Mouse (Mus musculus) ES-E14 (cell line): Measurements from ENCODE around the gene Syde2.

Source experiments
- CHD2 ChIP-seq: IDR thresholded peaks from 2 replicates; pipeline ENCODE4 v1.6.1; 2014; ENCODE audit warnings: mild to moderate bottlenecking, low read depth, low read length, inconsistent platforms
- HCFC1 ChIP-seq: IDR thresholded peaks from 2 replicates; pipeline ENCODE4 v1.6.1; 2012; ENCODE audit warnings: low read length, inconsistent platforms, borderline replicate concordance; ENCODE audit not compliant: insufficient read depth
- MAFK ChIP-seq: IDR thresholded peaks from 2 replicates; pipeline ENCODE4 v1.6.1; 2014; ENCODE audit warnings: mild to moderate bottlenecking, low read depth, low read length, inconsistent platforms; ENCODE audit not compliant: insufficient read depth
- ZC3H11A ChIP-seq: IDR thresholded peaks from 2 replicates; pipeline ENCODE4 v1.6.1; 2012; ENCODE audit warnings: low read depth, mild to moderate bottlenecking, inconsistent platforms, low read length, borderline replicate concordance
- ZNF384 ChIP-seq: IDR thresholded peaks from 2 replicates; pipeline ENCODE4 v1.6.1; 2012; ENCODE audit warnings: low read depth, low read length, inconsistent platforms

GRCm38 (mm10) chr3:146041382-146041781, 53.7 kb downstream of the Syde2 start:
- TF ChIP-seq ZNF384 = no peak
- no peak for TF ChIP-seq ZC3H11A
- no peak for TF ChIP-seq MAFK
- TF ChIP-seq HCFC1 = no peak
- TF ChIP-seq CHD2 = no peak
